Mouse (Mus musculus) cerebellum, adult 2 months (tissue): ENCODE results near the gene Olfml2b. TPM values are rescaled to one million over a fixed set of nuclear protein-coding genes. Genes with fewer than 3 reads are reported as not detected.

ENCODE experiments used
- DNase-seq, 2 experiments: peaks; one replicate each; pipeline ENCODE4 v3.0.0; 2021
- H3K27ac ChIP-seq: fragments of 200-500 bp; 2 replicates; pipeline ENCODE4 v1.5.1; 2012; ENCODE audit warnings: low read length, control low read depth, inconsistent platforms; ENCODE audit not compliant: insufficient read depth
- H3K27me3 ChIP-seq: fragments of 200-500 bp; 2 replicates; pipeline ENCODE4 v1.6.1; 2012; ENCODE audit warnings: inconsistent platforms, mild to moderate bottlenecking, low read length, moderate library complexity; ENCODE audit not compliant: control insufficient read depth, insufficient read depth
- H3K4me1 ChIP-seq: fragments of 200-500 bp; 2 replicates; pipeline ENCODE4 v1.6.1; 2011; ENCODE audit warnings: low read length; ENCODE audit not compliant: control insufficient read depth, insufficient read depth
- H3K4me3 ChIP-seq: fragments of 200-500 bp; replicated peaks from 2 replicates; pipeline ENCODE3; 2011; ENCODE audit warnings: mild to moderate bottlenecking, low read depth, low read length, control low read depth; ENCODE audit not compliant: insufficient read depth
- CTCF ChIP-seq: fragments of 200-500 bp; IDR thresholded peaks from 2 replicates; pipeline ENCODE4 v1.5.1; 2011; ENCODE audit warnings: low read depth, mild to moderate bottlenecking, control low read depth, low read length, moderate library complexity, borderline replicate concordance; ENCODE audit not compliant: insufficient read depth
- POLR2A ChIP-seq: fragments of 200-500 bp; IDR thresholded peaks from 2 replicates; pipeline ENCODE4 v1.6.1; 2011; ENCODE audit warnings: low read length, control low read depth, borderline replicate concordance; ENCODE audit not compliant: insufficient read depth
- WGBS: fragments of 180-500 bp; shearing (Covaris S2); methylation state at CpG from one replicate; pipeline ENCODE4 v1.1.7; 2018; 5-methylcytosine and 5-hydroxymethylcytosine counted together
- polyA plus RNA-seq: library from polyadenylated mRNA; depleted of rRNA; stranded (reverse); fragments of >200 nt; gene quantifications from 2 replicates; pipeline ENCODE4 v1.2.3, GENCODE M21; 2012; rRNA removed

Olfml2b gene
- 3.1 and 3.8 TPM in 2 replicates for polyA plus RNA-seq

DNA sequence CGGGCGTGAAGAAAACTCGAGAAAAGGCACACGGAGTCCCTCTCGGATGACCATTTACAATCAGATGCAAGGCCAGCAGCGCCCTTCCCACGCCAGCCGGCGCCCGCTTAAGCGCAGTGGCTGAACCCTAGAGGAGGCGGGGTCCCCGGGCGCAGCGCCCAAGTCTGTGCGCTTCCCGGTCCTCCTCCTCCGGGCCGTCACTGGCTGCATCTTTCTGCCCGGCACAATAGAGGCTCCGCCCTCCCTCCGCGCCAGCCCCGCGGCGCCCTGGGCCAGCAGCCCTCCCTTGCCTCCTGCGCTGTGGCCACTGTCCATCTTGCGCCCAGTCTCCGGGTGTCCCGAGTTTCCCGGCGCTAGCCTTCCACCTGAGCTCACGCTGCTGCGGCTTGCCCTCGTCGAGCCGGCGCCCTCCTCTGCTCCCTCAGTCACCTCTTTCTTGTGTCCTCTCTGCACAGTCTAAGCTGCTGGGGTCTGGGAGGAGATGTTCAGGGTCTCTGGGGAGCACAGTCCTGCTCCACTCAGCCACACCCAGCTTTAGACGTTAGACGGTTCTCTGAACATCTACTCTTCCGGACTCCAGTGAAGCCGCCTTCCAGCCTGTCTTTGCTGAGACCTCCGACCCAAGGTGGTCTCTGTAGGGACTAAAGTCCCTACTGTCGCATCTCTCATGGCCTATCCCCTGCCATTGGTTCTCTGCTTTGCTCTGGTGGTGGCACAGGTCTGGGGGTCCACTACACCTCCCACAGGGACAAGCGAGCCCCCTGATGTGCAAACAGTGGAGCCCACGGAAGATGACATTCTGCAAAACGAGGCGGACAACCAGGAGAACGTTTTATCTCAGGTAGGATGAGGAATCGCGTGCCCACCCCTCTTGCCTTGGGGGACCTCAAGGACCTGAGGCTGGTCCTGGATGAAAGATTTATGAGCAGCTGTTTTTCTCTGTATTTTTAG is at the start of gene Olfml2b:
Olfml2b (plus strand) TSS at position 278 of the 951 bp plus-strand sequence.
- 17% methylated on average over 51 of the region's 51 CpGs for WGBS
- TF ChIP-seq POLR2A (no peak), CTCF (no peak)
- Histone ChIP-seq H3K4me1 (peaks cover 9% of the 10 kb centered on the region; the same call in 1 of the 2 replicates), H3K27ac (no peak within 1 kb of the TSS), H3K27me3 (no peaks in the 10 kb centered on the region), H3K4me3 (peak within 1 kb of the TSS; percentile 63)
- peak; percentile 69 to 77 for DNase-seq

DNA sequence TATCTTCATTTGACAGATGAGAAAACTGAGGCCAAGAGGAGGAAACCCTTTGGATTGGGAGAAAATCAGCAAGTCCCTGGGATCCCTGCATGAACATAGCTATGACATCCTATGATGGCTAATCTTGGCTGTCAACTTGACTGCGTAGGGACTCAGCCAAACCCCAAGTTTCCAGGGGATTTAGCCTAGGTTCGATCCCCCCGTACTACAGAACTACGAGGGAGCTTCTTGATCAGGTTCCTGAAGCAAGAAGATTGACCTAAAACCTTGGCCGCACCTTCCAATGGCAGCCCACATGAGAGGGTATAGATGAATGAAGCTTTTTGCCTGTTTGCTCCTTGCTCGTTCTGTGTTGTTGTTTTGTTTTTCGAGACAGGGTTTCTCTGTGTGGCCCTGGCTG is 49.8 kb upstream of the Olfml2b start:
- H3K27me3 ChIP-seq, result no peaks in the 10 kb centered on the region
- no peak for DNase-seq
- WGBS, result 95% methylated on average over 7 of the region's 7 CpGs
- no peaks in the 10 kb centered on the region for H3K4me1 ChIP-seq
- no peak for TF ChIP-seq POLR2A
- TF ChIP-seq CTCF, result no peak
- H3K27ac ChIP-seq, result no peak overlapping the region
- H3K4me3 ChIP-seq, result no peak overlapping the region

DNA sequence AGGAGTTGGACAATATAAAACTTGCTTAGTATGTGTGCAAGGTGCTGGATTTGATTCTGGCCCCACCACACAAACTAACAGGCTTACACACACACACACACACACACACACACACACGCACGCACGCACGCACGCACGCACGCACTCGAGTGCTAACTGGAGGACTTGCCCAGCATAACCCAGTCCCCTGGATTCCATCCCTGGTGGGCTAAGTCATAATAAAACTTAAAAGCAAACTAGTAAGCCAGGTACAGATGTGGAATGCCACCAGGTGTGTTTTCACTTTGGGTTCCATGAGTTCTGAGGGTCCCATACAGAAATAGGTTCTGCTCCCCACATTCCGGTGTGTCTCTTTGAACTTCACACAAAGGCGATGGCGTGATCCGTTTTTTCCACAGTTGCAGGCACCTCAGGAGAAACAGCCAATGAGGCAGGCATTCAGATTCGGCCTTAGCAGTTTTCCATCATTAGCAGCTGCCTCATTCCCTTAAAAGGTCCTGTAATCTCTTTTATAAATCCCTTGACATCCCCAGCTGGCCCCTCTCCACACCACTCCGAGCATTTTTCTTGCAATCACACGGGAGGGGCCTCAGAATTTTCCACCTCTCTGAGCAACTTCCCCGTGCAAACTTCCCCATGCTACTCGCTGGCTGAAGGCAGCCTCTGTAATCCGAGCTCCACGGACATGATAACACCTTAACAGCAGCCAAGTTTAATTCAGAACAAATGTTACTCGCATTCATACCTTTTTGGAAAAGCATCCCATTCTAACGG is 38.9 kb upstream of the Olfml2b start:
- H3K27ac ChIP-seq, result no peak overlapping the region
- no peaks in the 10 kb centered on the region for H3K4me1 ChIP-seq
- DNase-seq, result no peak
- 69% methylated on average over 21 of the region's 21 CpGs for WGBS
- H3K27me3 ChIP-seq, result no peaks in the 10 kb centered on the region
- no peak overlapping the region for H3K4me3 ChIP-seq
- TF ChIP-seq POLR2A, result no peak
- no peak for TF ChIP-seq CTCF

DNA sequence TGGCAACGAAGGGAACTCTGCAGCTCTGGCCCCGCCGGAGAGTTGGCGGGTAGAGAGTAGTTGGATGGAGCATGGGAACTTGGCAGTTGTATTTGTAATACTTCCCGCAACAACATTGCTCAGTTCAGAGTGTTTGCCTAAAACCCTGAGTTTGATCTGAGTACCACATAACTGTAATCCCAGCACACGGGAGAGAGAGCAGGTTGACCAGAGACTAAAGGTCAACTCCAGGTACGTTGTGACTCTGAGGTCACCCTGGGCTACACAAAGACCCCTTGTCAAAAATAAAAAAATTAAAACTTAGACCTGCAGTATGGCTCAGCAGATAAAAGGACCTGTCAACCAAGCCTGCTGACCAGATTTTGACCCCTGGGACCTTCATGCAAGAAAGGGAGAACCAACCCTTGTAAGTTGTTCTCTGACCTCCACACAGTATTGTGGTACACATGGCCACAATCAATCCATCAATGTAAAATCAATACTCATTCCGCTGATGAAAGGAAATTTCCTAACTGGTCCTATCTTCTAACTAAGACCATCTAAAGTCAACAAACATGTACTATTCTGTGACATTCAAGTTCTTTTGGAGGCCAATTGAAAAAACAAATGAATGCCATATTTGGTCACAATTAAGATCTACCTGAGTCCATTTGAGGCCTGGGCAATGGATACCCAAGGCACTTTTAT is 37.0 kb upstream of the Olfml2b start:
- H3K27ac ChIP-seq, result no peak overlapping the region
- H3K27me3 ChIP-seq, result no peaks in the 10 kb centered on the region
- TF ChIP-seq CTCF, result no peak
- TF ChIP-seq POLR2A, result no peak
- DNase-seq, result no peak
- H3K4me1 ChIP-seq, result no peaks in the 10 kb centered on the region
- H3K4me3 ChIP-seq, result no peak overlapping the region
- WGBS, result 92% methylated on average over 8 of the region's 8 CpGs

DNA sequence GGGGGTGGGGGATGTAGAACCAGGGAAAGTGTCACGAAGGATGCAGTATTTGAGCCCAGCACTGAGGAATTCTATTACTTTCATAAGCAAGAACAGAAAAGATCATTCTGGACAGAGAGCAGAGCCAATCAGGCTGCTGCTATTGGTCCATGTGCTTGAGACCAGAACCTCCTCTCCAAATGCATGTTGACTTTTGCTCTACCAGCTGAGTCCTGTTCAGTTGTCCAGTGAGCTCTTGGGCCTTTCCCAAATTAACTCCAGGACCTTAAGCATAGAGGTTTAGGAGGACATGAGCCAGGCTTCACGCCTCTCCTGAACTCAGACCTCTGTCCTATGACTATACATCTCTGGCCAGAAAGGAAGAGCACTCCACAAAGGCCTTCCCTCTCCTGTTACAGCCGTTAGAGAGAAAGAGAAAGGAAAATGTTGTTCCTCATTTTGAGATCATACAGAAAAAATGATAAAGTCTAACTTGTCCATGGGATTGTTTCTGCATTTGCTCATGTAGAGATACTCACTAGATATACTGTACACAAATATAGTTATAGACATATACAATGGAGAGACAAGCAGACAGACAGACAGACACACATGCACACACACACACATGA is 35.8 kb upstream of the Olfml2b start:
- DNase-seq, result no peak
- Histone ChIP-seq H3K4me1 (no peaks in the 10 kb centered on the region), H3K4me3 (no peak overlapping the region), H3K27me3 (no peaks in the 10 kb centered on the region), H3K27ac (no peak overlapping the region)
- WGBS, result 93% methylated on average over 3 of the region's 3 CpGs
- TF ChIP-seq POLR2A (no peak), CTCF (no peak)

DNA sequence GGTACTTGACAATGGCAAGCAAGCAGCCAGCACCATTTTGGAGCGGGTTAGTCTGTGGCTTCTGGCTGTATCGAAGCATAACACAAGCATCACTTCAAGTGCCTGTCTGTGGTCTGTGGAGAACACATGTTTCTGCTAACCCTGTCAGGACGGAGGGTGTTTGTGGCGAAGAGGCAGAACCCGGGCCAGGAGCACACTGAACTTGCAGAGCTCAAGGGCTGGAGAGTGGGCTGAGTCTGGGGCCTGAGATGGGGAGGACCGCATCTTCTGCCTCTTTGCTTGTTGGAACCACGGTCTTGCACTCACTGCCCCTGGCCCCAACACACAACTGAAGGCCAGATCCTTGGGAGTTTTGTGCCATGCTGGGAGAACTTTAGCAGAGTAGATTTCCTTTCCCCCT is 34.5 kb upstream of the Olfml2b start:
- no peak for DNase-seq
- H3K27me3 ChIP-seq, result no peaks in the 10 kb centered on the region
- no peak for TF ChIP-seq CTCF
- no peak for TF ChIP-seq POLR2A
- WGBS, result 82% methylated on average over 7 of the region's 7 CpGs
- no peak overlapping the region for H3K4me3 ChIP-seq
- no peak overlapping the region for H3K27ac ChIP-seq
- no peaks in the 10 kb centered on the region for H3K4me1 ChIP-seq

DNA sequence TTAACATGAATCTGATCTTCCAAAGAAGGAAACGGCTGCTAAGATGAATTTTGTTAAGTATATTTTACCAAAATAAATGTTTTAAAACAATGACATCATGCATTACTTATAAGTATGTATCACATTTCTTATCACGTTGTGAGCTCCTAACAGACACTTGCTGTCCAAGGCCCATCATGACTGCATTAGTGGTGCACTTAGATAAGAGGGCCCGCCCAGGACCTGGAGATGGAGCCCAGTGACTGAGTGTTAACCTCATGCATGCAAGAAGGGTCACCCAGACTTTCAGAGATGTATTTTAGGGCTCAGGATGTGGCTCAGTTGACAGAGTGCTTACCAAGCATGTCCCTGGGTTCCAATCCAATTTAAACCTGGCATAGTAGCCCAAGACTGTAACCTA is 34.0 kb upstream of the Olfml2b start:
- TF ChIP-seq CTCF, result no peak
- TF ChIP-seq POLR2A, result no peak
- H3K27ac ChIP-seq, result no peak overlapping the region
- WGBS, result 92% methylated on average over 3 of the region's 3 CpGs
- DNase-seq, result no peak
- H3K4me3 ChIP-seq, result no peak overlapping the region
- no peaks in the 10 kb centered on the region for H3K27me3 ChIP-seq
- H3K4me1 ChIP-seq, result no peaks in the 10 kb centered on the region
